Mouse (Mus musculus) adrenal gland, postnatal 14 days (tissue): Measurements from ENCODE around the gene Cpeb1. TPM values are rescaled to one million over a fixed set of nuclear protein-coding genes. Genes with fewer than 3 reads are reported as not detected.
A peak's percentile ranks its signal among the peaks of the same experiment; 100 is the strongest.

Experiments used
- DNase-seq: peaks from one replicate; pipeline ENCODE4 v3.0.0; 2021; ENCODE audit warnings: mixed read lengths
- total RNA-seq: library from RNA; stranded (reverse); gene quantifications from 2 replicates; pipeline ENCODE4 v1.2.3, GENCODE M21; 2021

Cpeb1 gene
- total RNA-seq, 1 experiment from 2014 or later, result 13.1 TPM

DNA sequence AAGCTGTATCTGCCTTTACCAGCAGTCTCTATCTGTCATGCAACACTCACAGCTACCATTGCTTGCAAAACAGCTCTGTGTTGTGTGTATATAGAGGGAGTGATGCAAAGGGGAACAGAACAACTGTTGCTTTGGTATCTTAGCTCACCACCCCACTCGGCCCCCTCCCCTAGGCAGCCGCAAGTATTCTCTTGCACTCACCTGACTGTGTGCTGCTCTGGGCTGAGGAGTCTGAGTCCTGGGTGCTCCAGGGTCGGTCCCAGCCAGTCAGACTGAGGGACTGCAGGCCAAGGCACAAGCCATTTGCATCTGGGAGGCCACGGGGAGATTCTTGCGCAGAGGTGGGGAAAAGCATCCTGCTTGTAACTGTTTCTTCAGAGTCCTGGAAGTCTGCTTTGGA is 83.5 kb downstream of the Cpeb1 start:
- DNase-seq, result no peak

DNA sequence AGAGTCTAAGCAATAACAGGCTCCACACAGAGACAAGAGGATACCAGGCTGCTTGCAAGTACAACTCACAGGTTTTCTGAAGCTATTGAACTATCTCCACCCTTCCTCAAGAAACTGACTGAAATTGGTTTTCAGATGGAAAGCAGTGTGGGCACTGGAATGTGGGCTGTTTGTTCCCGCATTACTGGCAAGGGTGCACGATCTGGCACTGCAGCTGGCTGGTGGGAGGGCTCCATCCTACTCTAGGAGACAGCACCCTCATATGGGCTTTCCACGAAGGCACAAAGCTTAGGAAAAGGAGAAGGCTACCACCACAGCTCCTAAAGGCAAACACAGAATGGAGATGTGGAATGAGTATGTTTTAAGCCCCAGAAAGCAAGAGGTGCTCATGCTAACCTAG is 85.5 kb downstream of the Cpeb1 start:
- DNase-seq, result no peak

DNA sequence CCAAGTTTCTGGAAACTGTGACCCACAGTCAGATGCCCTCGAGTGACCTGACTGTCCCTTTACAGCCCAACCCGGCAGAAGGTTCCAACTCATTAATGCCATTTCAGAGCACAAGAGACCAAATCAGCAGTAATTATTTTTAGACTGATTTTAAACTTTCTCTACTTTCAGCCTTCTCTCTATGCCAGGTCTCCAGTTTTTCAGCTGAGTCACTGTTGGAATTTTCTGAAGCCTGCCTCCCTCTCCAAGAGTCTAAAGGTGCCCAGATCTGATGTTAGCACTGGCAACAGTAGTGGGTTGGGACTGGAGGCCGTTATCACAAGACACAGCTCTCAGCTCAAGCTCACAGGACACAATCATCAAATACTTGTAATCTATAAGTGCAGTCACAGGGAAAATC is 87.3 kb downstream of the Cpeb1 start:
- DNase-seq, result no peak

DNA sequence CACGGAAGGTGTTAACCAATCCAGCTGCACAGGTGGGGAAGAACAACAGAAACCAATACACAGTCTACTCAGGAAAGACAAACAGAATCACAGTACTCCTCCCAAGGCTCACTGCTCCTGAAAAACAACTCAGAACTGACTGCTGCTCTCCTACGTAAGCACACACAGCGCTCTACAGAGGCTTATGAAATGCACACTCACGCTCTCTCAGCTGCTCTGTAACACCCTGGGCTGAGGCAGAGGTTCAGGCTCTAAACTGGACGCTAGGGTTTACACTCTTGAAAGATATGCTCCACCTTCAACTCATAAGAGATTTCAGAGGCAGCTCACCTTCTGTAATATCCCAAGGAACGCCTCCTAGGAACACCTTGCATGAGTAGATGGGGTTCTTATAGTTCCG is 98.3 kb downstream of the Cpeb1 start:
- no peak for DNase-seq

DNA sequence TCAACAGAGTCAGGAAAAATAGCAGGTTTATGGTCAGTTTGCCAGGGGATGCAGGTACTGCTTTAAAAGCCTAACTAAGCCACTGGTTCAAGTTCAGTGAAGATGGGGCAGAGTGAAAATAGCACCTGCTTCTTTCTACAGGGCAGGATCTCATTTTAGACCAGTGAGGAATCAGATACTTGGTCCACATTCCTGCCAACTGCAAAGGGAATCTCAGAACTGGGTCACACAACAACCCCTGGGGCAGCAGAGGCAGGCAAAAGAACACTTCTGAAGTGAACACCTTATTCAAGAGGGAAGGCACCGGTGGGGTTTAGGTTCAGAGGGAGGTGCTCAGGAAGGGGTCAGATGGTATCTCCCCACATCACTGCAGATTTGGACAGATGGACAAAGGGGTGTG is 98.9 kb downstream of the Cpeb1 start:
- DNase-seq, result no peak

DNA sequence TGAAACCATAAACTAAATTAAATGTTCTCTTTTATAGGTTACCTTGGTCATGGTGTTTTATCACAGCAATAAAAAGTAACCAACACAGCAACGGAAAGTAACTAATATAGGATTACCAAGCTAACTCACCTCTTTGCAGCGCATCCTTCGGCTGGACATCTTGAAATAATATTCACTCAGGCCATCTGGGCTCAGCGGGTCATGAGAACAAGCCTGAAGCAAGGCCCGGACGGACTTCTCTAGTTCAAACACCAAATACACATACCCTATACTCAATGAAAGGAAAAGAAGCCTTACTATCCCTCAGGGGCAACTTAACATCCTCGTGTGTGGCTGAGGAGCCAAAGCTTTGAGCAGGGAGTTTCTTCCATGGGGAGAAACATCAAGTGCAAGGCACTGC is 99.5 kb downstream of the Cpeb1 start:
- no peak for DNase-seq

DNA sequence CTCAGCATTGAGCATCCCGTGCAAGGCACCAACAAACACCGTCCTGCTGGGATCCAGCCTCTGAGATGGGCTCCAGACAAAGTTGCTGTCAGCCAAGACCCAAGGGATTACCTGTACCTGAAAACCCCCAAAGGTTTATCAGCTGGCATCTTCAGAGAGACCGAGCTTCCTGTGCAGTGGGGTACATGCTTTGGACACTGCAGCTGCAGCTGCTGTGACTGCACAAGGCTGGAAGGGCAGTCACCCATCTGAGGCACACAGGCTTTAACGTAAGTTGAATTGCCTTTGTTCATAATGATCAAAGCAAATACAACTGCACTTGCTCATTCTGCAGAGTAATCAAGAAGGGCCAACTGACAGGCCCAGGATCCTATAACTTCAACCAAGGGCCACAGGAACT is 103.4 kb downstream of the Cpeb1 start:
- no peak for DNase-seq

DNA sequence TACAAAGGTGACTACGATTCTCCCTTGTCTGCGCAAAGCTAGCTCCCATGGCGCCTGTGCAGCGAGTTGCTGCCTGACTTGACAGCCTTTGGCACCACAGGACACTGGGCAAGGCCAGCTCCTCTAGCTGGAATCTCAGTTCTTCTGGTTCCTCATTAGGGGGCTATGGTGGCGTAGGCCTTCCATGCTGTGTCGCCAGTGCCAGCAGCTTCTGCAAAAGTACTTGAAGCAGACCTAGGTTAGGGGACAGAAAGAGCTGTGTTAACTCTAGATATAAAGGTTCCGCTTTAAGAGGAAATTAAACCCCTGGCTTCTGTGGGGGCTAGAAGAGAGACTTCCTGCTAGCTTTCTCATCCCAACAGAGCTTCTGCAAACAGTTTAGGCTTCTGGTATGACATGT is 107.1 kb downstream of the Cpeb1 start:
- no peak for DNase-seq

DNA sequence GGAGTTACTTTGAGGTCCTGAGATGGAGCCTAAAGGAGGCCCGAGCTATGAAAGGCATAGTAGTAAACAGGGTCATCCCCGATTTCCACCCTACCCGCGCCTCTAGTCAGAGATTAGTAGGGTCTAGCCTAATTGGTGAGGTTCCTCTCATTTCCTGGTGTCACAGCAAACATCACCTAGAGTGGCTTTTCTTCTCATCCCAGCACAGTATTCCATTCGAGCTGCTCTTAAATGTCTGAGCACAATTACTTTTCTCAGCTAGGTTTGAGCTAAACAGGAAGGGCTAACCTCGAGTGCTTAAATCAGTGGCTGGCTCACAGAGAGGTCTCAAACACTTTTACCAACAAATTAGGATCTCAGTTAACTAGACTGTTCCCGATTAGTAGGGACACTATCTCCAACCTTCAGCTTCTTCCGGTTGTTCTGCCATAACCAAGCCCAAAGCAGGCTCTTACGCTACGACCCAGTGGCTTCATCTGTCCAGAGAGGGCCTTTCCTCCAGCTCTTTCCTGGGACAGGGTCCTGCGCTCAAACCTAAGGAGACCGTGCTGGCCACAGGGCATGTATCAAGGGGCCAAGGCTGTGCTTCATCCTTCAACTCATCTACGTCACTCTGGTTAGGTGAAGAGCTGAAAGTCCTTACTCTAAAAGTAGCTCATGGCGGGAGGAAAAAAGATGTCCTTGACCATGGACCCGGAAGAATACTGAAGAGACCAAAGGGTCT is 109.7 kb downstream of the Cpeb1 start:
- DNase-seq, result peak; percentile 25

DNA sequence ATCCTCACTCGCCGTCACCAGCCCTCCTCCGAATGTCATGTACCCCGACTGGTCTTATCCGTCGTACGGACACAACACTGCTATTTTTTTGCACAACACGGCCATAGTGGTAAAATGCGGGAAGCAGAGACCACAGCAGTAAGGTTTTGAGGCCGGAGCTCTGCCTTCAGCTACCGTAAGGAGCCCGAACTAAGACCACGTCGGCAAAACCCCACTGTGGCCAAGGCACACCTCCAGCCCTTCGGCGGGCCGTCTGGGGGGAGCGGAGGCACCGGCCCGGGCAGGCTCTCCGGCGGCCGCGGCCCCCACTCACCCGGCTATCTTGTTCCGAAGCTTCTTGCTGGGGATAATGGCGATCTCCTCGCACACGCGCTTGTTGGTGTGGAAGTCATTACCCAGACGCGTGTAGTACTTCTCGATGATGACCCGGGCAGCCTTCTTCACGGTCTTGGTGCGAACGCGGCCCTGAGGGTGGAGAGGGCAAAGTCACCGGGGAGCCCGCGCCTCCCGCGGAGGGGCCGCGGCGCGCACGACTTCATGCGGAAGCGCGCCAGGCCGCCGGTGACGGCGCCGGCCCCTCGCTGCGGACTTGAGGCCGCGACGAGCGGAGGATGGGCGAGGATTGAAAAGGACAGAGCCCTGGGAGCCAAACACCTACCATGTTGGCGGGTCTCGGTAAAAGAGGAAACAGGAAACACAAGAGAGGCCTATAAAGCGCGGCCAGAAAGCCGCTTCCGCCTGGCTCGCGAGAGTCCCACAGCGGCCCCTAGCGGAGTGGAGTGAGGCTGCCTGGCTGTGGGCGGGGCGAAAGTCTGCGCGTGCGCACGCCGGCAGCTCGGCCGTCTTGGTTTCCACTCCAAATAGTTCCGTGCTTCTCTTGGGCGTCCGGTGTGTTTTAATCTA is 110.5 kb downstream of the Cpeb1 start, which contains the start of gene Rps17:
Rps17 (minus strand) TSS at position 711 of the 903 bp plus-strand sequence.
- DNase-seq, result peak; percentile 98

DNA sequence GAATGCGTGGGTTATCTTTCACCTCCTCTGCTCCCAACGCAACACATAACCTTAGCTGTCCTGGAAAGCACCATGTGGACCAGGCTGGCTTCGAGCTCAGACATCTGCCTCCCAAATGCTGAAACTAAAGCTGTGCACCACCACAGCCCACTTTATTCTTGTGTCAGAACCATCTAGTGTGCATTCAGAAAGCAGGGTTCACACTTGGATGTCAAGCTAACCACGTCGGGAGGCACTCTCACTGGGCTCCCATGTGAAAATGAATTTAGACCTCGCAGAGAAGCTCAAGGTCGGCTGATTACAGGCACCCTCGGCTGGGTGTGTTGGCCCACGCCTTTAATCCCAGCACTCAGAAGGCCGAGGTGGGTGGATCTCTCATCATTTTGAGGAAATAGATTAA is 111.4 kb downstream of the Cpeb1 start:
- DNase-seq, result peak; percentile 44

DNA sequence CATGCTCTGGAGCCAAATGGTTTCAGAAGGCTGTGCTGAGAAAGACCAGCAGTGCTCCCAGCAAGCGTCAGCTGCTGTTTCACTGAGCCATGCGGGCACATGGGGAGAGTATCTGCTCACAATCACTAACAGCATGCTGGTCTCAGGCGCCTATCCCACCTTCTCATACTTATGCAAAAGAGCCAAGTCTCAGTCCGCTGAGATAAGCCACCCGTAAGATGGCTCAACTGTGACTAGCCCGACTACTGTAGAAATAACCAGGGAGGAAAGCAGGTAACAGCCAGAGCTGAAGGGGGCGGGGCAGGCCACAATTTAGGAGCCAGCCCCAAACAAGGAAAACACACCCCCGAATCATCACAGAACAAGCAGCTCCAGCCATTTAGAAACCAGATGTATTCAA is 111.9 kb downstream of the Cpeb1 start:
- DNase-seq, result peak; percentile 31

DNA sequence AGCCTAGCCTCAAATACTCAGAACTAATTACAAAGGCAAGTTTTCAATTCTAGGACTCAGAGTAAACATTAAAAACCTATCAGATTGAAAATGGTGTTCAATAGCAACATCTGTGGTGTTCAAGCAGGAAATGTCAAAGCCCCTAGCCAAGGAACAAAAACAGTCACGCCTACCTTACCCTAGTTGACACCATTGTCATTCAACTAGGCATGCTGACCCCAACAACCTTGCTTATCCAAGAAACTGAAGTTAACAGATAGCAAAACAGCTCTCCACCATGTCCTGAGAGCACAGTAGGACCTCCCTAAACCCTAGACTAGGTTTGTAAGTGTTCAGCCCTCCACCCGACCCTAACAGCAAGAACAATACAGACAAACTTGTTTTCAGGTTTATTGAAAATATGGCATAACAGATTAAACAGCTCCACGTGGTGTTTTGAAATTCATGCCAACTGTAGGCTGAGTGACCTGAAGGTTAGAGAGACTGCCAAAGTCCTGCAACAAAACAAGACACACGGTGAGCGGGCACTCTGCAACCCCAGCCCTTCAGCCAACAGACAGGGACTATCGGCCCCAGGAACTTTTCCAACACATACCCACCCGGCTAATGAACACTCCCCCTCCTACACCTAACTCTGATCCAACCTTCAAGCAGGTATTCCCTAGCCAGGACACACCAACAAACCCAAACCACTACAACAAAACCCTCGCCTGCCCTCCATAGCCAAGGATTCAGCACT is 112.7 kb downstream of the Cpeb1 start:
- DNase-seq, result no peak

DNA sequence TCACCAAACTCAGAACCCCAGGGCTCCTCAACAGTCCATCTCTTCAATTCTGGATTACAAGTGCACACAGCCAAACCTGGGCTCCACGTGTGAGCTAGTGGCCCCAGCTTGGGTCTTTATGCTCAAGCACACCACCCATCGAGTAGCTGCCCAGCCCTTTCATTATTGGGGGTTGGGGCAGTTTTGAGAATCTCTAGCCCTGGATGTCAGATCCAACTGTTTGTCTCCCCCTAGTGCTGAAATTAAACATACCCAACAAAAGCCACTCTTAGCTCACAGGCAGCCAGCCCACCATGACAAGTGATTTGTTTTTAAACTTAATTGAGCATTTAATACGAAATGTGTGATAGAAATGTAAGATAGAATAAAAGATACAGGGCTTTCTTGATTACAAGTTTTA is 113.7 kb downstream of the Cpeb1 start:
- peak; percentile 53 for DNase-seq

DNA sequence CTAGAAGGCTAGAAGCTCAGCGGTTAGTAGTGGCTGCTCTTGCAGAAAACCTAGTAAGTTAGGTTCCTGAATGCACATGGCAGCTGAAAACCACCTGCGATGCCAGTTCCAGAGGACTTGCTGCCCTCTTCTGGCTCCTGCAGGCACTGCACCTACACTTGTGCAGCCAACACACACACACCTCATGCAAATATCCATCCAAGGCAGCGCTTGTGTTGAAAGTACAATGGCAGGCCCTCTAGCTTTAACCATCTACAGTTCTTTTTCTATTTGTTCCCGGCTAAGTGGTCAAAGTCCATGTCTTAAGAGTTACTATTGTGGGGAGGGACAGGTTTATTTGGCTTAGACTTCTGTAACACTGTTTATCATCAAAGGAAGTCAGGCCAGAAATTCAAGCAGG is 115.5 kb downstream of the Cpeb1 start:
- DNase-seq, result peak; percentile 73

DNA sequence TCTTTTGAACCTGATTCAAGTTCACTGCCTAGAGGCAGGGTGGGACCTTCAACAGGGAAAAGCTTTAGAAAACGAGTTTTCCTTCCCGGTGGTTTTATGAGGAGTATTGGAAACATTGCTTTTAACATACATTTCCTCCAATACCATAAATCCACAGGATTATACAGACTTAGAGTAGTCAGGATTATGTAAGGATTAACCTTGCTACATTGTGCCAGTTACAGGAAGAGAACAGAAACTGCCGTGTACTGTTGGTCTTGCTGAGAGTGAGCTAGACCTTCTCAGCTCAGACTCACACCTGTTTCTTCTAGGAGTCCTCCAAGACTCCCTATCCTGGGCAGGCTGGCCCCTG is 116.8 kb downstream of the Cpeb1 start:
- no peak for DNase-seq

DNA sequence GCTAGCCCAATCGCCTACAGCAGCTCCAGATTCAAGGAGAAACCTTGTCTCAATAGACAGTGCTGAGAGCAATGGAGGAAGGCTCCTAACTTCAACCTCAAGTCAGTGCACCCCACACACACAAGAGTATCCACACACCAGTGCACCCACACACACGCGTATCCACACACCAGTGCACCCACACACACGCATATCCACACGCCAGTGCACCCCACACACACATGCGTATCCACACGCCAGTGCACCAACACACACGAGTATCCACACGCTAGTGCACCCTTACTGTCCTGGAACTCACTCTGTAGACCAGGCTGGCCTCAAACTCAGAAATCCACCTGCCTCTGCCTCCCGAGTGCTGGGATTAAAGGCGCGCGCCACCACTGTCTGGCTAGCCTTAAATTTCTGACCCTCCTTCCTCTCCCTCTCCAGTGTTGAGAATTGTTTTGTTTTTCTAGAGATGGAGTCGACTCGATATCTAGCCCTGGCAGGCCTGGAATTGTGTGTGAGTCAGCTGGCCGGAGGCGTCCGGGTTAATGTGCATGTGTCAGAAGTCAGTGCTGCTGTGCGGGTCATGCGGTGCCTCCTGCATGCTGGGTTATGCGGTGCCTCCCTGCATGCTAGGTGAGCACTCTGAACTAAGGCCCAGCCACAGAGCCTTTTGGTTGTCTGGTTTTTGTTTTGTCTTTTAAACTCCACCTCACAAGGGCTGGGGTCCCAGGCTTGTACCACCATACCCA is 117.3 kb downstream of the Cpeb1 start:
- DNase-seq, result peak; percentile 38

DNA sequence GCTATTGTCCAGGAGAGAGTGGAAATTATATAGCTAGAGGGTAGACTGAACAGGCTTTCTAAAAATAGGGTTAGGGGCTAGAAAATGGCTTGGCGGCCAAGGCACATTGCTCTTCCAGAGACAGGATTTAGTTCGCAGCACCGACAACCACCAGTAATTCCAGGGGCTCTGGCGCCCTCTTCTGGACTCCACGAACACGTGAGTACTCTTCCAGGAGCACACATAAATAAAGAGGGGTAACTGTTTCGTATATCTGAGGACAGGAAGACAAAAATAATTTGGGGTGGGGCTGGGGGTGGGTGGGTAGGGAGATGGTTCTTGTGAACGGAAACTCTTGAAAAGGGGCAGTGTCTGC is 118.9 kb downstream of the Cpeb1 start:
- DNase-seq, result peak; percentile 76

DNA sequence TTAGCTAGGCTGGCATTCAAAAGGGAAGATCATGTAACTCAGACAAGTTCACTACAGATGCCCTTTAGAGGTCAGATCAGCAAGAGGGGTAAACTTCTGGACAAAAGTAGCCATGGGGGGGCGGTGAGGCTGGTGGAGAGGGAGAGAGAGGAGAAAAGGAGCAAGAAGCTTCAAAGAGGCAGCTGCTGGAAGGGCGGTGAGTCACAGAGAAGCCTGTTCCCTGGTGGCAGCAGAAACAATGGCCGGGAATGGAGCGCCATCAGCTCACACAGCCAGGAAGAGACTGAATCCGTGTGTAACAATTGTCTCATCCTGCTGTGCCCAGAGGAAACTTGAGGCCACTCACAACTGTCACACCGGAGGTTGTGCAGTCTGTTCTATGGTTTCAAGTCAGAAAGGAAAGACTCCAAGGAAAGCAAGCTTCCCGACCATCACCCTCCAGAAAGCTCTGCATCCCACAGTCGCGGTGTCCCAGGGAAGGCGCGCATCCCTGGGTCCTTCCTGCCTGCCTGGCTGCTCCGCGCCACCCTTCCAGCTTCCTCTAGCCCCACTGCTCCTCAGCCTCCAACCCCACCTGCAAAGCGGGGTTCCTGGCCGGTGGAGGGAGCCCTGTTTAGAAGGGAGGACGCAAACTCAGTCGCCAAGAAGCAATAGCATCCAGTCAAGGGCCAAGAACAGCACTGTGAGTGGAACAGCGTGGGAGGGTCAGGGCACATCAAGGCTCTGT is 119.4 kb downstream of the Cpeb1 start:
- peak; percentile 72 for DNase-seq

DNA sequence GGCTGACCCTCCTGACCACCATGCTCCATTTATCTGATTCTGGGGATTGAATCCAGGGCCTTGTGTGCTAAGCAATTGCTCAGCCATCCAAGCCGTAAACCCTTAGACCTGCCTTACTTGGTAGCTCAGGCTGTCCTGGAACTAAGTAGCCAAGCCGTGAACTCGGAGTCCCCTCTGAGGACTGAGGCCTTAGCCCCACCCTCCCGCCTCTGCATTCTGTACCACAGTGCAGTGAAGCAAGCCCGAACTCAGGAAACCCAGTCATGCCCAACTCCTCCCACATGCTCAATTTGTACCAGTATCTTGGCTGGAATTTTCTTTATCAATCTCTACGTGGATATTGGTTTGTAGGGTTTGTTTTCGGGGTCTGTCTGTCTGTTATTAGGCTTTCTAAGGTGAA is 123.4 kb downstream of the Cpeb1 start:
- DNase-seq, result no peak

DNA sequence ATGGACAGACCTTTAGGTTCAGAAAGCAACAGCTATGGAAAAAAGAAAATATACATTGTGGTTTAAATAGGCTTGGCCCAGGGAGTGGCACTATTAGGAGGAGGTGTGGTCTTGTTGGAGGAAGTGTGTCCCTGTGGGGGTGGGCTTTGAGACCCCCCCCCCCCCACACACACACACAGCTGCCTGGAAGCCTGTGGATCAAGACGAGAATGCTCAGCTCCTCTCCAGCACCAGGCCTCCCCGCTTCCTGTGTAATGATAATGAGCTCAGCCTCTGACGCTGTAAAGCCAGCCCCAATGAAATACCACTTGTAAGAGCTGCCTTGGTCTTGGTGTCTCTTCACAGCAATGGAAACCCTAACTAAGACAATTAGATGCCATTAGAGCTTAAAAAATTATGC is 124.5 kb downstream of the Cpeb1 start:
- no peak for DNase-seq

DNA sequence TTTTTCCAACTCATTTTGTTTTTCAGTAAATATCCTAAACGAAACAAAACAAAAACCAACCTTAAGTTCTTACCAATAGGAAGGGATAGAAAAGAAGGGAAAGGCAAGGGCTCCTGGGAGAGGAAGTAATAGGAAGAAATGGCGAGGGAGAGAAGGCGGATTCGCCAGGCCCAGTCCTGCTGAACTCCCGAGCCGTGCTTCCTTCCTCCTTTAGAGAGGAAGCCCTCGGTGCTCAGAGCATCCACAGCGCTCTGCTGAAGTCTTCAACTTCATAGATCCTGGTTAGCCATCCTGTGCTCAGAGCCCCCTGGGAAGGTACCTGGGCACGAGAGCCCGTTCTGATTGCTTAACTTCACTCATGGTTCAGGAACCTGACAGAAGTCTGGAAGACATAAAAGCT is 127.6 kb downstream of the Cpeb1 start:
- DNase-seq, result no peak
